Mouse (Mus musculus) lung, embryonic 15.5 days (tissue): ENCODE measurements around the gene Crebl2. TPM values are rescaled to one million over a fixed set of nuclear protein-coding genes. Genes with fewer than 3 reads are reported as not detected.

Experiments
- ATAC-seq: fragments of 200-750 bp; cut with Nextera tagmentation; 2 replicates; pipeline ENCODE4 v1.8.0; 2017; ENCODE audit warnings: moderate number of reproducible peaks, borderline replicate concordance; ENCODE audit not compliant: low FRiP score, low TSS enrichment; ENCODE audit errors: extremely low read depth
- H3K27ac ChIP-seq: fragments of 300-500 bp; sonication (generic); 2 replicates; pipeline ENCODE4 v1.5.1; 2015; ENCODE audit warnings: moderate library complexity, mild to moderate bottlenecking, inconsistent platforms
- H3K27me3 ChIP-seq: fragments of 300-500 bp; sonication (generic); 2 replicates; pipeline ENCODE4 v1.6.1; 2015; ENCODE audit warnings: inconsistent platforms
- H3K36me3 ChIP-seq: fragments of 300-500 bp; sonication (generic); 2 replicates; pipeline ENCODE4 v1.6.1; 2015; ENCODE audit warnings: inconsistent platforms
- H3K4me1 ChIP-seq: fragments of 300-500 bp; sonication (generic); 2 replicates; pipeline ENCODE4 v1.6.1; 2015; ENCODE audit warnings: inconsistent platforms
- H3K4me2 ChIP-seq: fragments of 300-500 bp; sonication (generic); 2 replicates; pipeline ENCODE4 v1.6.1; 2015; ENCODE audit warnings: inconsistent platforms, mild to moderate bottlenecking, moderate library complexity
- H3K4me3 ChIP-seq: fragments of 300-500 bp; sonication (generic); 2 replicates; pipeline ENCODE4 v1.5.1; 2015; ENCODE audit warnings: mild to moderate bottlenecking, inconsistent platforms
- H3K9ac ChIP-seq: fragments of 300-500 bp; sonication (generic); 2 replicates; pipeline ENCODE4 v1.6.1; 2015; ENCODE audit warnings: inconsistent platforms
- H3K9me3 ChIP-seq: fragments of 300-500 bp; sonication (generic); 2 replicates; pipeline ENCODE4 v1.6.1; 2016; ENCODE audit warnings: inconsistent platforms
- WGBS: fragments of 180-500 bp; shearing (Covaris S2); methylation state at CpG from one replicate; pipeline ENCODE4 v1.1.7; 2015; 5-methylcytosine and 5-hydroxymethylcytosine counted together
- polyA plus RNA-seq: library from polyadenylated mRNA; unstranded; fragments of >200 nt; fragmentation: Nextera tagmentation; extraction: Ambion mirVana; gene quantifications from 2 replicates; pipeline ENCODE4 v1.2.1, GENCODE M21; 2015

Gene Crebl2
- polyA plus RNA-seq, 1 experiment from 2014 or later = 2.6 TPM

DNA sequence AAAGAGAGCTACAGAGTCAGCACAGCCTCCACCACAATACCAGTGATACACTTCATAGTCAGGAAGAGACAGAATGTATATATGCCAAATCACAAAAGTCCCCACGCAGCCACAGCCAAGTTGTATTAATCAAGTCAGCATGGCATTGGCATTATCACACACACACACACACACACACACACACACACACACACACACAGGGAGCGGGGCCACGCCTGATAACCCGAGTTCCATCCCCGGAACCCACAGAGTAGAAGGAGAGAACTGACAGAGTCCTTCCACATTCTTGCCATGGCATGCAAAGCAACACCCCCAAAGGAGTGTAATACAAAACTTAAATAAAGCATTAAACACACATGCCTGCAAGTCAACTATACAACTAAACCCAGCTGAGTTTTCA, 49.6 kb downstream of the Crebl2 start:
- Histone ChIP-seq H3K9me3 (no peaks in the 10 kb centered on the region), H3K27me3 (no peaks in the 10 kb centered on the region), H3K4me3 (no peak overlapping the region), H3K27ac (no peak overlapping the region), H3K36me3 (no peaks in the 10 kb centered on the region), H3K4me2 (no peak overlapping the region), H3K4me1 (no peaks in the 10 kb centered on the region), H3K9ac (no peak overlapping the region)
- no peak for ATAC-seq
- WGBS = 74% methylated on average over 5 of the region's 5 CpGs

- Histone ChIP-seq H3K9ac (no peak overlapping the region), H3K27ac (no peak overlapping the region), H3K4me2 (no peak overlapping the region), H3K27me3 (no peaks in the 10 kb centered on the region), H3K9me3 (no peaks in the 10 kb centered on the region), H3K4me3 (no peak overlapping the region), H3K4me1 (no peaks in the 10 kb centered on the region), H3K36me3 (no peaks in the 10 kb centered on the region)
- WGBS = 54% methylated on average over 2 of the region's 2 CpGs
- ATAC-seq = no peak
Observed at GRCm38 (mm10) chr6:134880046-134880445, 50.1 kb downstream of the Crebl2 start.

- H3K4me1 ChIP-seq = peaks cover 8% of the 10 kb centered on the region; the same call in 1 of the 2 replicates
- H3K9ac ChIP-seq = no peak overlapping the region
- 81% methylated on average over 4 of the region's 4 CpGs for WGBS
- H3K27ac ChIP-seq = no peak overlapping the region
- no peak overlapping the region for H3K4me2 ChIP-seq
- H3K36me3 ChIP-seq = no peaks in the 10 kb centered on the region
- H3K27me3 ChIP-seq = no peaks in the 10 kb centered on the region
- H3K4me3 ChIP-seq = no peak overlapping the region
- no peaks in the 10 kb centered on the region for H3K9me3 ChIP-seq
- no peak for ATAC-seq
Observed at GRCm38 (mm10) chr6:134883661-134884060, 53.7 kb downstream of the Crebl2 start.

- Histone ChIP-seq H3K4me1 (peaks cover 9% of the 10 kb centered on the region; the same call in 1 of the 2 replicates), H3K9me3 (no peaks in the 10 kb centered on the region), H3K27ac (no peak overlapping the region), H3K4me2 (no peak overlapping the region), H3K9ac (no peak overlapping the region), H3K4me3 (no peak overlapping the region), H3K36me3 (no peaks in the 10 kb centered on the region), H3K27me3 (no peaks in the 10 kb centered on the region)
- 93% methylated on average over 2 of the region's 2 CpGs for WGBS
- no peak for ATAC-seq
Observed at GRCm38 (mm10) chr6:134885515-134885914, 55.6 kb downstream of the Crebl2 start.

- H3K36me3 ChIP-seq = no peaks in the 10 kb centered on the region
- no peak overlapping the region for H3K27ac ChIP-seq
- H3K4me3 ChIP-seq = no peak overlapping the region
- H3K4me1 ChIP-seq = peaks cover 9% of the 10 kb centered on the region; the same call in 1 of the 2 replicates
- ATAC-seq = no peak
- WGBS = 85% methylated on average over 8 of the region's 8 CpGs
- H3K9ac ChIP-seq = no peak overlapping the region
- H3K4me2 ChIP-seq = no peak overlapping the region
- no peaks in the 10 kb centered on the region for H3K27me3 ChIP-seq
- no peaks in the 10 kb centered on the region for H3K9me3 ChIP-seq
Observed at GRCm38 (mm10) chr6:134886475-134886874, 56.5 kb downstream of the Crebl2 start.

DNA sequence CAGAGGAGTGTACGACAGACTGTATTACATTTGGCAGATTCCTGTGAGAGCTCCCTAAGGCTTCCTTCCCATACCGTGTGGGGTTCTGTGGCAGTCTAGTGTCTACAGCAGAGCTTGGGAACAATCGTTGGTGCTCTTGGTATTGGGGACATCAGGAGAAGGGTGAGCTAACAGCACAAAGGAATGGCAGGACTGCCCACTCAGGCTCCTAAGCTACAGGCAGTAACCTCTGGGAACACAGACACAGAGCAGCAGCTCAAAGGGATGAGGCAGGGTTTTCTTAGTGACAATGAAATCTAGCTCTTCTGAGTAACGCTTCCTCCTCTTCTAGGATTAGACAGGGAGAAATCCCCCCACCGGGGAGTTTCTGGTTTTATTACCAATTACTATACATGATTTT, 57.1 kb downstream of the Crebl2 start:
- Histone ChIP-seq H3K9me3 (no peaks in the 10 kb centered on the region), H3K4me1 (peaks cover 9% of the 10 kb centered on the region; the same call in 1 of the 2 replicates), H3K27ac (no peak overlapping the region), H3K9ac (no peak overlapping the region), H3K27me3 (no peaks in the 10 kb centered on the region), H3K36me3 (no peaks in the 10 kb centered on the region), H3K4me3 (peak overlapping the region; percentile 18; the same call in 1 of the 2 replicates), H3K4me2 (no peak overlapping the region)
- WGBS = 49% methylated on average over 5 of the region's 5 CpGs
- no peak for ATAC-seq

GRCm38 (mm10) chr6:134887711-134888449, 57.9 kb downstream of the Crebl2 start:
- 7% methylated on average over 10 of the region's 10 CpGs for WGBS
- peak overlapping the region; percentile 41 for H3K4me2 ChIP-seq
- no peak overlapping the region for H3K9ac ChIP-seq
- no peaks in the 10 kb centered on the region for H3K36me3 ChIP-seq
- H3K27ac ChIP-seq = no peak overlapping the region
- peaks cover 9% of the 10 kb centered on the region; the same call in 1 of the 2 replicates for H3K4me1 ChIP-seq
- no peaks in the 10 kb centered on the region for H3K9me3 ChIP-seq
- peak; percentile 72 for ATAC-seq
- H3K27me3 ChIP-seq = no peaks in the 10 kb centered on the region
- H3K4me3 ChIP-seq = peak overlapping the region; percentile 18

DNA sequence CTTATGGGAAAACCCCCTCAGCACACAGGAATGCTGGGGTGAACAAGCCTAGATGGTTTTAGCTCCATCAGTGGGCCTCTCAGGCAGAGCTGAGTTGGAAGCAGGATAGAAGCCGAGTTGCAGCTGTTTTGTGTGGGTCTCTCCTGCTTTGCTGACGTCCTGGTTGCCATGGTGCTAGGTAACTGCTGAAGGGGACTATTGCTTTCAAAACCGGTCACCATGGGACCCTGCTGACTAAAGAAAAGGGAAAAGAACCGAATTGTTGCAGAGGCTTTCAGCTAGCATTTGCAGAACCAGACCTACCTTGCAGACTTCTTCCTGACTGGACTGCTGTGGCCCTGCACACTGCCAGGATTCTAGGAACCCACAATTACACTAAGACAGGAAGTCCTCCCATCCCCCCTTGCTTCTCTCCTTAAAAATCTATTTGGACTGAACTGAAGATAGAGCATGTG, 58.6 kb downstream of the Crebl2 start:
- WGBS = 7% methylated on average over 4 of the region's 4 CpGs
- no peaks in the 10 kb centered on the region for H3K9me3 ChIP-seq
- H3K27ac ChIP-seq = no peak overlapping the region
- no peak overlapping the region for H3K4me3 ChIP-seq
- ATAC-seq = no peak
- H3K27me3 ChIP-seq = no peaks in the 10 kb centered on the region
- peaks cover 9% of the 10 kb centered on the region; the same call in 1 of the 2 replicates for H3K4me1 ChIP-seq
- no peaks in the 10 kb centered on the region for H3K36me3 ChIP-seq
- H3K9ac ChIP-seq = no peak overlapping the region
- H3K4me2 ChIP-seq = no peak overlapping the region

GRCm38 (mm10) chr6:134889763-134890162, 59.8 kb downstream of the Crebl2 start:
- H3K9me3 ChIP-seq = no peaks in the 10 kb centered on the region
- H3K4me2 ChIP-seq = no peak overlapping the region
- WGBS = 70% methylated on average over 1 of the region's 1 CpGs
- no peak overlapping the region for H3K27ac ChIP-seq
- ATAC-seq = no peak
- no peaks in the 10 kb centered on the region for H3K27me3 ChIP-seq
- H3K4me3 ChIP-seq = no peak overlapping the region
- H3K36me3 ChIP-seq = peaks cover 3% of the 10 kb centered on the region; the same call in 1 of the 2 replicates
- H3K4me1 ChIP-seq = peaks cover 9% of the 10 kb centered on the region; the same call in 1 of the 2 replicates
- H3K9ac ChIP-seq = no peak overlapping the region

DNA sequence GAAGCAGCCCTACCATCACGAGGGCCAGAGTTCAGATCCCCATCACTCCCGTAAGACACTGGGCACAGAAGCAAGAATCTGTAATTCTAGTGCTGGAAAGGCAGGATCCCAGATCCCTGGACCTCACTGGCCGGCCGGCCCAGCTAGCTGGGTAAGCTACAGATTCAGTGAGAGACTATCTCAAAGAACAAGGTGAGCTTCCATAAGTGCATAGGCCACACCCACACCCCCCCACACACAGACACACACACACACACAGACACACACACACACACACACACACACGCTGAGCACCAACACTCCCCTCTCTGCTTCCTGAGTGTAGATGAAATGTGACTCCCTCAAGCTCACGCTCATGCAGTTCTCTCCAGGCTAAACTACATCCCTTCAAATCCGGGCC, 60.5 kb downstream of the Crebl2 start:
- ATAC-seq = no peak
- H3K9me3 ChIP-seq = no peaks in the 10 kb centered on the region
- no peak overlapping the region for H3K9ac ChIP-seq
- peaks cover 9% of the 10 kb centered on the region; the same call in 1 of the 2 replicates for H3K4me1 ChIP-seq
- H3K27ac ChIP-seq = no peak overlapping the region
- H3K4me2 ChIP-seq = no peak overlapping the region
- no peak overlapping the region for H3K4me3 ChIP-seq
- 68% methylated on average over 7 of the region's 7 CpGs for whole genome bisulfite sequencing
- H3K36me3 ChIP-seq = peaks cover 5% of the 10 kb centered on the region; the same call in 1 of the 2 replicates
- no peaks in the 10 kb centered on the region for H3K27me3 ChIP-seq

GRCm38 (mm10) chr6:134896570-134897436, 66.8 kb downstream of the Crebl2 start:
- Histone ChIP-seq H3K36me3 (peaks cover 5% of the 10 kb centered on the region; the same call in 1 of the 2 replicates), H3K27ac (peak overlapping the region; percentile 100), H3K9ac (peak overlapping the region; percentile 70), H3K4me2 (peak overlapping the region; percentile 74), H3K4me3 (peak overlapping the region; percentile 53), H3K27me3 (no peaks in the 10 kb centered on the region), H3K4me1 (peaks cover 17% of the 10 kb centered on the region; the same call in 1 of the 2 replicates), H3K9me3 (no peaks in the 10 kb centered on the region)
- ATAC-seq = no peak
- WGBS = 42% methylated on average over 15 of the region's 15 CpGs
